Mouse (Mus musculus): ENCODE data around the gene Hist1h4h. TPM values are rescaled to one million over a fixed set of nuclear protein-coding genes. Genes with fewer than 3 reads are reported as not detected.

The Hist1h4h gene
- 100 to 1,000 TPM; 743 to 812 TPM for total RNA-seq (2021)

- peak; percentile 99 for DNase-seq
- intact Hi-C loops (cut with DNase I) = loop anchor here (5.0 to 10.0 kb wide), 3 partner anchors 51 to 1489 kb away; partner anchors contain the start of genes Hist1h2ag, Hist1h2bb, Hist1h2bj and Hist1h3c
Measured at GRCm38 (mm10) chr13:23530901-23531875, at the start of gene Hist1h4h. TSS of gene Hist1h4h (plus strand) at chr13:23531050.

GRCm38 (mm10) chr13:23483153-23483552, 47.7 kb upstream of the Hist1h4h start:
- intact Hi-C loops (cut with DNase I) = no loop called here
- DNase-seq = no peak

DNA sequence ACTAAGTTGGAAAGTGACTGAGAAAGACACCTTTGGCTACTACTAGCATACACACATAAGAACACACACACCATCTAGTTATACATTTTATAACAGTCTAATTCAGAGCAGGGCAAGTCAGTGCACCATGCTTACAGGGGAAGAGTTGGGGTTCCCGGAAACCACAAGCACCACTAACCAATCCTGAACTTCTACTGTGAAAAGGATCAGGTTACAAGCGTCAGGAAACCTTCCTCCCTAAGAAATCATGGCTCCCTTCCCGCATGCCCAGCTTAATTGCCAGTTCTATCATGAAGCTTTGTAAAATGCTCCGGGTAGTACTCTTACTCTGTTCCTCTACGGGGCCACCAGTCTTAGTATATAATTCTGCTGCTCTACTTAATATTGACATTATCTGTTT, 45.6 kb upstream of the Hist1h4h start:
- intact Hi-C loops (cut with DNase I) = no loop called here
- DNase-seq = no peak

GRCm38 (mm10) chr13:23488400-23489322, 42.2 kb upstream of the Hist1h4h start, which contains the start of gene Btn2a2:
TSS of gene Btn2a2 (minus strand) at chr13:23488857.
- intact Hi-C loops (cut with DNase I) = no loop called here
- peak; percentile 65 to 74 for DNase-seq

- no peak for DNase-seq
- intact Hi-C loops (cut with DNase I) = no loop called here
Measured at GRCm38 (mm10) chr13:23490863-23491262, 40.0 kb upstream of the Hist1h4h start.

- intact Hi-C loops (cut with DNase I) = no loop called here
- no peak for DNase-seq
Measured at GRCm38 (mm10) chr13:23491263-23491662, 39.6 kb upstream of the Hist1h4h start.

DNA sequence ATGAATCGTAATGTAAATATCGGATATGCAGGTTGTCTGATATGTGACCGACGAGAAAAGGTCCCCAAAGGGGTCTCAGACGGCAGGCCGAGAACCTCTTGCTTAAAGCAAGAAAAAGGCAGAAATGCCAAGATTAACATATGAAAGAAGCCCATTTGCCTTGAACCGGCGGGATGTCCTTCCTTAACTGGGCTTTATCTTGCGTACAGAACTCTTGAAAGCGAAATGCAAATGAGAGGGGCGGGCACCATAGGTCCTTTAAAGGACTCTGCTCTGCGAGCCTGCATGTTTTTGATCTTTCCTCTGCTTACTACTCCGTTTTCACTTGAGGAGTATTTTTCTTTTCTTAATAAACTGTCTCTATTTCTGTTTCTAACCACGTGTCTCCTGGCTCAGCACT, 38.9 kb upstream of the Hist1h4h start:
- intact Hi-C loops (cut with DNase I) = no loop called here
- DNase-seq = no peak

- intact Hi-C loops (cut with DNase I) = no loop called here
- DNase-seq = no peak
Measured at GRCm38 (mm10) chr13:23495526-23495925, 35.3 kb upstream of the Hist1h4h start.

- no peak for DNase-seq
- intact Hi-C loops (cut with DNase I) = no loop called here
Measured at GRCm38 (mm10) chr13:23497656-23498321, 33.1 kb upstream of the Hist1h4h start.

GRCm38 (mm10) chr13:23498653-23499052, 32.2 kb upstream of the Hist1h4h start:
- intact Hi-C loops (cut with DNase I) = no loop called here
- no peak for DNase-seq

DNA sequence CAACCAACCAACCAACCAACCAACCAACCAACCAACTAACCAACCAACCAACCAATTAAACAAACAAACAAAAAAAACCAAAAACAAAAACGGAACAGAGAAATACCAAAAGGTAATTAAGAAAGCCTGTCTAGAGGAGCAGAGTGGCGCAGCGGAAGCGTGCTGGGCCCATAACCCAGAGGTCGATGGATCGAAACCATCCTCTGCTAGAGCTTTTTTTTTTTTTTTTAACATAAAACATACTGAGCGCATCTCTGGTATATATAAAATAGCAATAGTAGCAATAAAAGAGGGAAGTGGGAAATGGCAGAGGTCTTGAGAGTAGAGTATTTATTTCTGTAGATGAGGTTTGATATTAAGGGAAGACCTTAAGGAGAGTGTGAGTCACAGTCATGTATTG, 30.9 kb upstream of the Hist1h4h start:
- intact Hi-C loops (cut with DNase I) = no loop called here

GRCm38 (mm10) chr13:23500424-23501200, 30.2 kb upstream of the Hist1h4h start:
- intact Hi-C loops (cut with DNase I) = no loop called here
- peak; percentile 45 to 61 for DNase-seq

More for the DNA sequence above, 30.9 kb upstream of the Hist1h4h start:
- no peak for DNase-seq

DNA sequence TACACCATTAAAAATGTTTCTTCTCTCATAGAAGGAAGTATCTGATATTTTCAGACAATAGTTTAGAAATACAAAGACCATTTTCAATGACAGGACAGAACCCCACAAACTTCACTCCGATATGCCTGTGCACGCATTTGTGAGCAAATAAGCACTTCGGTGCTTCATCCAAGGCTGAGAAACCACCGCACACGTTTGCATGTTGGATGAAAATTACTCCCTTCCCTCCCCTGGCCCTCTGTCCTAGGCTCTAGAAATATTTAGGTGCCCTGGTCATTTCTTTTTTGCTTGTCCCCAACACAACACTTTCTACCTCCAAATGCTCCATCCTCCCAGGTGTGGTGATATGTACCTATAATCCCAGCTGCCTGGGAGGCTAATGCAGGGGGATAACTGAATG, 29.3 kb upstream of the Hist1h4h start:
- intact Hi-C loops (cut with DNase I) = no loop called here
- no peak for DNase-seq

- intact Hi-C loops (cut with DNase I) = no loop called here
Measured at GRCm38 (mm10) chr13:23502031-23502567, 28.8 kb upstream of the Hist1h4h start.

DNA sequence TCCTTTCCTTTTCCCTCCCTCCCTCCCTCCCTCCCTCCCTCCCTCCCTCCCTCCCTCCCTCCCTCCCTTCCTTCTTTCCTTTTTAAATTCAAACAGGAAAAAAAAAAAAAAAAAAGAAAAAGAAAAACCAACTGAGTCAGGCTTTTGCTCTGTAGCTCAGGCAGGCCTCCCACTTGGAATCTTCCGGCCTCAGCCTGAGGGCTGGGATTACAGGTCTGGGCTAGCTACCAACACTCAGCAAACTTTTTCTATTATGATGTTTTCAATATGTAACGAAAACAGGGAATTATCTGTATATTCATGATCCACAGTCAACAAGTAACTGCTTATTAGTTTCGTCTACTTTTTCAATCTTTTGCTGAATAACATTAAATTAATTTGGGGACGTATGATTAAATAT, 27.9 kb upstream of the Hist1h4h start:
- intact Hi-C loops (cut with DNase I) = no loop called here

More at GRCm38 (mm10) chr13:23502031-23502567, 28.8 kb upstream of the Hist1h4h start:
- no peak for DNase-seq

DNA sequence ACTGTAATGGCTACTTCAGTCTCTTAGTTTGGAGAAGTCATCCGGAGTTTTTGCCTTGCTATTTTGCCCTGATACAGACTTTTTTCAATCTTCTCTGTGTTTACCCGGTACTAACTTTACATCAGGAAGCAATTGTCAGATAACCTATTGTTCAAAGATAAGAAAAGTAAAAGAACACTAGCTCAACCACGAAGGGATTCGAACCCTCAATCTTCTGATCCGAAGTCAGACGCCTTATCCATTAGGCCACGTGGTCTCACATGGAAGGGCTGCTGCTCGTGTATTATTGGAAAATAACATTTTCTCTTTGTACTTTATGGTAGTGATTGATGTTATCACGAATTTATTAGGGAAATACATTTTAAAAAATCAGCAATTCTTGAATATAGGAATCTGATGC, 27.1 kb upstream of the Hist1h4h start:
- peak; percentile 39 to 61 for DNase-seq
- intact Hi-C loops (cut with DNase I) = no loop called here

More for the DNA sequence above, 27.9 kb upstream of the Hist1h4h start:
- DNase-seq = no peak

DNA sequence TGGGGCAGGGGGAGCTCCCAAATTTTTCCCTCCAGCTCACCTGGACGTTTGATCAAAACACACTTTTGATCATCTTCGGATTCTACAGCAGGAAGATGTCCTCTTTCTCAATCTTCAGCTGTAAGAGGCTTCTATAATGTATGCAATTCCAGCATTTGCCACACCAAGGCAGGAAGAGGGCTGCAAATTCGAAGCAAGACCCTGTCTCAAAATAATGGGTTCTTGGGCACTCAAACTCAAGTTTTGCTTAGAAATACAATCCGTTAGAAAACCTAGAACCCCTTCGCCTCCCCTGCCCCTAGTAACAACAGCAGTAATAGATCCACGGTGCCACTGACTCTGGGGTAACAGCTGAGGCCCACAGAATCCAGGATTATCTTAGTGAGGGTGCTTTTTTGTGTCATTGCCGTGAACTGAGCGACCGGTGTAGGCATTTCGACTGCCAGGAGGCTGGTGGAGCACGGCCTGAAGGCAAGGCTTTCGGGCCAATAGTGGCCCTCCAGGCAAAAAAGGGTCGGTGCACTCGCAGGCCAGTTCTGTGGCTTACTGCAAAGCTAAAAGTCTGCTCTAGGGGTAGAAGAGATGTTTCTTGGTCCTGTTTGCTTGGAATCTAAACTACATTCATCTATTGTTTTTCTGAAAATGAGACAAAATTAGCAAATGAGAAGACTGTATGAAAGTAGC, 25.0 kb upstream of the Hist1h4h start:
- no peak for DNase-seq
- intact Hi-C loops (cut with DNase I) = no loop called here

DNA sequence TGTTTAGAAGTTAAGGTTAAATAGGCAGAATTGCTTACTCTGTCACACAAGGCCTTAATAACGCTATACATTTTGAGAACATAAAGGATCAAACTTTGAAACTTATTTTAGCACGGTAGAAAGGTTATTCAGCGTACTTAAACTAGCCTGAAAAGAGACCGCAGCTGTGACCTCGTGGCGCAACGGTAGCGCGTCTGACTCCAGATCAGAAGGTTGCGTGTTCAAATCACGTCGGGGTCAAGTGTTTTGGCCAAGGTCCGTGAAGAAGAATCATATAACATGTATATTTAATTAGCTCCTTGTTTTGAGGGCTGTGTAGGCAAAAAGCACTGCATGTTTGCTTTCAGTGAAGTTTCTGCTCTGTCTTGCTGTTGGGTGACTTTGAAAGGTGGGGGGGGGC, 24.5 kb upstream of the Hist1h4h start:
- intact Hi-C loops (cut with DNase I) = no loop called here
- DNase-seq = peak in 1 of 2 experiments; percentile 35
